Mouse (Mus musculus) adrenal gland, adult 2 months (tissue): ENCODE results near the gene BC029722. TPM values are rescaled to one million over a fixed set of nuclear protein-coding genes. Genes with fewer than 3 reads are reported as not detected.

Experiments
- DNase-seq: peaks from one replicate; pipeline ENCODE4 v3.0.0; 2021
- polyA plus RNA-seq: library from polyadenylated mRNA; depleted of rRNA; stranded (reverse); fragments of >200 nt; gene quantifications from 2 replicates; pipeline ENCODE4 v1.2.3, GENCODE M21; 2012
- total RNA-seq, 2 experiments: library from RNA; stranded (reverse); gene quantifications; 2 replicates each; pipeline ENCODE4 v1.2.3; 2021

Gene BC029722
- total and polyA plus RNA-seq, 3 experiments, result 235 to 733 (median 249) TPM

GRCm38 (mm10) chr2:155818596-155819391 is 432 bp downstream of the BC029722 start:
- peak; percentile 98 for DNase-seq

- DNase-seq, result peak; percentile 89
These were observed 1.7 kb downstream of the BC029722 start for GRCm38 (mm10) chr2:155817301-155818245.

GRCm38 (mm10) chr2:155816179-155816578 is 3.0 kb downstream of the BC029722 start:
- DNase-seq, result no peak

- DNase-seq, result no peak
These were observed 4.4 kb downstream of the BC029722 start for GRCm38 (mm10) chr2:155814829-155815228.

GRCm38 (mm10) chr2:155812637-155813036 is 6.6 kb downstream of the BC029722 start:
- no peak for DNase-seq

GRCm38 (mm10) chr2:155811821-155812396 is 7.3 kb downstream of the BC029722 start:
- peak; percentile 83 for DNase-seq

GRCm38 (mm10) chr2:155809620-155810019 is 9.6 kb downstream of the BC029722 start:
- DNase-seq, result peak; percentile 86

GRCm38 (mm10) chr2:155807408-155807807 is 11.8 kb downstream of the BC029722 start:
- DNase-seq, result no peak

GRCm38 (mm10) chr2:155806548-155806947 is 12.7 kb downstream of the BC029722 start:
- DNase-seq, result peak; percentile 93

GRCm38 (mm10) chr2:155805925-155806255 is 13.3 kb downstream of the BC029722 start:
- no peak for DNase-seq

- peak; percentile 91 for DNase-seq
These were observed 13.8 kb downstream of the BC029722 start for GRCm38 (mm10) chr2:155805231-155805924.

GRCm38 (mm10) chr2:155804053-155804452 is 15.2 kb downstream of the BC029722 start:
- no peak for DNase-seq

- no peak for DNase-seq
These were observed 16.5 kb downstream of the BC029722 start for GRCm38 (mm10) chr2:155802761-155803160.

GRCm38 (mm10) chr2:155798613-155799012 is 20.6 kb downstream of the BC029722 start:
- no peak for DNase-seq

GRCm38 (mm10) chr2:155794674-155795445 is 24.4 kb downstream of the BC029722 start:
- no peak for DNase-seq

- DNase-seq, result no peak
These were observed 26.3 kb downstream of the BC029722 start for GRCm38 (mm10) chr2:155792899-155793298.

- no peak for DNase-seq
These were observed 31.0 kb downstream of the BC029722 start for GRCm38 (mm10) chr2:155787949-155788931.

GRCm38 (mm10) chr2:155786905-155787304 is 32.3 kb downstream of the BC029722 start:
- no peak for DNase-seq

GRCm38 (mm10) chr2:155784534-155784933 is 34.7 kb downstream of the BC029722 start:
- DNase-seq, result no peak

GRCm38 (mm10) chr2:155779506-155779905 is 39.7 kb downstream of the BC029722 start:
- no peak for DNase-seq
